Mouse (Mus musculus) kidney, postnatal 0 days (tissue): ENCODE results near the gene Pcnx2. TPM values are rescaled to one million over a fixed set of nuclear protein-coding genes. Genes with fewer than 3 reads are reported as not detected.

Source experiments
- ATAC-seq: fragments of 200-750 bp; cut with Nextera tagmentation; replicated peaks from 2 replicates; pipeline ENCODE4 v1.8.0; 2017; ENCODE audit warnings: low read depth, moderate number of reproducible peaks, moderate TSS enrichment, moderate library complexity; ENCODE audit not compliant: low FRiP score
- DNase-seq: peaks from one replicate; pipeline ENCODE4 v3.0.0-alpha.2; 2016; ENCODE audit warnings: low spot score
- H3K27ac ChIP-seq: fragments of 300-500 bp; sonication (generic); 2 replicates; pipeline ENCODE4 v1.5.1; 2014; ENCODE audit warnings: mild to moderate bottlenecking
- H3K27me3 ChIP-seq: fragments of 300-500 bp; sonication (generic); 2 replicates; pipeline ENCODE4 v1.6.1; 2014; ENCODE audit warnings: low read length, mixed read lengths; ENCODE audit not compliant: insufficient read depth
- H3K36me3 ChIP-seq: fragments of 300-500 bp; sonication (generic); 2 replicates; pipeline ENCODE4 v1.6.1; 2014; ENCODE audit warnings: low read length, mixed read lengths; ENCODE audit not compliant: insufficient read depth
- H3K4me1 ChIP-seq: fragments of 300-500 bp; sonication (generic); replicated peaks from 2 replicates; pipeline ENCODE4 v1.6.1; 2014; ENCODE audit warnings: antibody characterized with exemption, low read length, mixed read lengths; ENCODE audit not compliant: insufficient read depth
- H3K4me2 ChIP-seq: fragments of 300-500 bp; sonication (generic); 2 replicates; pipeline ENCODE4 v1.6.1; 2014; ENCODE audit warnings: mild to moderate bottlenecking, low read length, moderate library complexity, mixed read lengths
- H3K4me3 ChIP-seq: fragments of 300-500 bp; sonication (generic); replicated peaks from 2 replicates; pipeline ENCODE4 v1.5.1; 2014; ENCODE audit warnings: low read depth, low read length
- H3K9ac ChIP-seq: fragments of 300-500 bp; sonication (generic); 2 replicates; pipeline ENCODE4 v1.6.1; 2014; ENCODE audit warnings: low read depth, low read length
- H3K9me3 ChIP-seq: fragments of 300-500 bp; sonication (generic); replicated peaks from 2 replicates; pipeline ENCODE4 v1.6.1; 2016; ENCODE audit warnings: low read length, inconsistent platforms, mixed read lengths
- CTCF ChIP-seq: IDR thresholded peaks from 2 replicates; pipeline ENCODE4 v1.5.1; 2016; ENCODE audit warnings: antibody characterized with exemption, low read depth, mild to moderate bottlenecking, moderate library complexity
- WGBS: fragments of 180-500 bp; shearing (Covaris S2); extraction: QIAGEN DNeasy Blood & Tissue Kit; methylation state at CpG from one replicate; pipeline ENCODE4 v1.1.7; 2014; 5-methylcytosine and 5-hydroxymethylcytosine counted together
- polyA plus RNA-seq: library from polyadenylated mRNA; unstranded; fragments of >200 nt; fragmentation: Nextera tagmentation; extraction: Ambion mirVana; gene quantifications from 2 replicates; pipeline ENCODE4 v1.2.1, GENCODE M21; 2015

Gene Pcnx2
- polyA plus RNA-seq, 1 experiment from 2014 or later: 0.13 TPM

DNA sequence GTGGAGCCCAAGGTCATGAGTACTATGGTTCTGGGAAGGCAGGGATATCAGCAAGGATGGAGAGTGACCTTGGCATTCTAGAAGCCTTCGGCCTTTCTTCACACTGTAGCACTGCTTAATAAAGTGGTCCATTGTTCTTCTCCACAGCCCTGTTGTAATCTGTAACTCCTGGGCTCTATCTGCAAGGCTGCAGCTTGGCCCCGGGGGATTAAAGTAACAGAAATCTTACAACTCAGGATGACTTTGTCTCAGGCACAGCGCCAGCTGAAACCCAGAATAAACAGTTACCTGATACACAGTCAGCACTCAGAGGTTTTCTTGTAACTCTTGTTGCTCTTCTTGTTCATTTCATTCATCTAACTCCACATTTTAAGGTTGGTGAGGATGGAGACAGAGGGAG, 4.4 kb upstream of the Pcnx2 start:
- DNase-seq (no peak), ATAC-seq (no peak)
- no peaks in the 10 kb centered on the region for H3K4me1 ChIP-seq
- H3K36me3 ChIP-seq: no peaks in the 10 kb centered on the region
- H3K4me3 ChIP-seq: no peak overlapping the region
- no peak overlapping the region for H3K27ac ChIP-seq
- no peak overlapping the region for H3K9ac ChIP-seq
- no peak for TF ChIP-seq CTCF
- H3K4me2 ChIP-seq: no peak overlapping the region
- H3K9me3 ChIP-seq: no peaks in the 10 kb centered on the region
- WGBS: 35% methylated on average over 3 of the region's 3 CpGs
- peaks cover 12% of the 10 kb centered on the region for H3K27me3 ChIP-seq

DNA sequence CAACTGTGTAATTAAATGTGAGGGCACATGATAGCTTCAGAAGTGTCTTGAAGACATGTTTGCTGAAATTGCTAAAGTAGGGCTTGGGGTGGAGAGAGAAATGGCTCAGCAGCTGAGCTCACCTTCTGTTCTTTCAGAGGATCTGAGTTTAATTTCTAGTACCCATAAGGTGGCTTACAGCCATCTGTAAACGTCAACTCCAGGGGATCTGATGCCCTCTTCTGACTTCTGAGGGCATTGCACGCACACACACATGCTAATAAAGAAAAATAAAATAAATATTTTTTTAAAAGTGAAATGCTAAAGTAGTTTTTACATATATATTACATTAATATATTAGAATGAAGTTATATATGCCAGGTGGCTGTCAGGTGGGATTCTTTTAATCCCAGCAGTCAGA, 3.0 kb upstream of the Pcnx2 start:
- Histone ChIP-seq H3K4me2 (no peak overlapping the region), H3K27me3 (peaks cover 12% of the 10 kb centered on the region), H3K4me3 (no peak overlapping the region), H3K4me1 (no peaks in the 10 kb centered on the region), H3K9ac (no peak overlapping the region), H3K27ac (no peak overlapping the region), H3K36me3 (no peaks in the 10 kb centered on the region), H3K9me3 (no peaks in the 10 kb centered on the region)
- DNase-seq: no peak
- WGBS: 43% methylated on average over 2 of the region's 2 CpGs
- TF ChIP-seq CTCF: peak; percentile 54
- ATAC-seq: no peak

DNA sequence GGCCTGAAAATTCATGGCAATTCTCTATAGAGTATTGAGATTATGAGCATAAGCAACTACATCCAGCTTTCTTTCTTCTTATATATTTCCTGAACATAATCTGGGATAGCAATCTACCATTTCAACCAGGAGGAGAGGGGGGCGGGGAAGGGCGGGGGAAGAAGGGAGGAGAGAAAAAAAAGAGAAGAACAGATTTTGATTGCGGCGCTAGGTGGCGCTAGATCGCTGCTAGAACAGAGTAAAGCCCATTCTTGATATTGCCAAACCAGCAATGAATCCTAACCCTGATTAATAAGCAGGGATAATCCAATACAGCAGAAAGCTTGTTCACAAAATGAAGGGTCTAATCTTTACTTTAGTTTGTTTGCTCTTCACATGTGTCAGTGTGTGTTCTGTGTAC, 782 bp upstream of the Pcnx2 start:
- no peaks in the 10 kb centered on the region for H3K9me3 ChIP-seq
- ATAC-seq (no peak), DNase-seq (peak; percentile 80)
- TF ChIP-seq CTCF: peak; percentile 81
- H3K4me2 ChIP-seq: no peak overlapping the region
- H3K4me1 ChIP-seq: no peaks in the 10 kb centered on the region
- no peaks in the 10 kb centered on the region for H3K36me3 ChIP-seq
- H3K9ac ChIP-seq: no peak overlapping the region
- WGBS: 0% methylated on average over 5 of the region's 6 CpGs
- H3K4me3 ChIP-seq: no peak overlapping the region
- peaks cover 12% of the 10 kb centered on the region for H3K27me3 ChIP-seq
- no peak overlapping the region for H3K27ac ChIP-seq

DNA sequence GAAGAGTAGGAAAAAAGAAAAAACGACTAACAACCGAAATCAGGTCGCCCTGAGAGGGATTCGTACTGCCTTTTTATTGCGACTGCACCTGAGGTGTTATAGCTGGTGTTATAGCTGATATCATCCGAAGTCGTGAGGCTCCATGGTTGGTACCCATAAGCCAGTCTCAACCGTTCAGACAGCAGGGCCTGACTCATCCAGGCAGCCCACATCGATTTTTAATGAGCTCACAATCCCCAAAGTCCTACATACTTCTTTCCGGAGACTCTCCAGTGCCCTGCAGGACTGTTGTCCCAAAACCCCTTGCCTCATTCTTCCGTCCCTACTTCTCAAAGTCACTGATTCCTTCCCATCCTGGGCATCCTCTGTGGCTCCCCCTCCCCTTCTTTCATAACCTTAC, 729 bp downstream of the Pcnx2 start:
- Histone ChIP-seq H3K4me1 (no peaks in the 10 kb centered on the region), H3K27ac (no peak overlapping the region), H3K27me3 (peaks cover 12% of the 10 kb centered on the region), H3K4me3 (no peak overlapping the region), H3K36me3 (no peaks in the 10 kb centered on the region), H3K9ac (no peak overlapping the region), H3K9me3 (no peaks in the 10 kb centered on the region), H3K4me2 (no peak overlapping the region)
- ATAC-seq (no peak), DNase-seq (no peak)
- 72% methylated on average over 11 of the region's 11 CpGs for WGBS
- TF ChIP-seq CTCF: no peak

DNA sequence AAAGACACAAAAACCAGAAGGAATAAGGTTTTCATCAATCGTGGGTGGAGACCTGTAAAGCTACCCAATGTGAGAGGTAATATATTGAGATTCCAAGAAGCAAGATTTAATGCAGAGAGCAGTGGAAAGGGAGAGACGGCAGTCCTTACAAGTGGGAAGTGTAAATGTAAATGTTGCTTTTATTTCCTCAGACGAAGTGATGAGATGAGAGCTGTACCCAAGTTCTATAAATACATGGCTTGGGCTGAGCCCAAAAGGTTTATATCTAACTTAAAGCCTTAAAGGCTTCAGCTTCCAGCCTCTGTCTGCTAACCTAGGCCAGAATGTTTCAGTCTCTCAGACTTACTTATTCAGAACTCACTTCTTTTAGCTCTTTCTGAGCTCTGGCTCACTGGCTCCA, 8.2 kb downstream of the Pcnx2 start:
- no peaks in the 10 kb centered on the region for H3K36me3 ChIP-seq
- H3K4me1 ChIP-seq: no peaks in the 10 kb centered on the region
- H3K4me3 ChIP-seq: no peak overlapping the region
- no peaks in the 10 kb centered on the region for H3K9me3 ChIP-seq
- H3K4me2 ChIP-seq: no peak overlapping the region
- no peaks in the 10 kb centered on the region for H3K27me3 ChIP-seq
- DNase-seq (no peak), ATAC-seq (no peak)
- H3K9ac ChIP-seq: no peak overlapping the region
- 66% methylated on average over 3 of the region's 3 CpGs for WGBS
- H3K27ac ChIP-seq: no peak overlapping the region
- TF ChIP-seq CTCF: no peak

DNA sequence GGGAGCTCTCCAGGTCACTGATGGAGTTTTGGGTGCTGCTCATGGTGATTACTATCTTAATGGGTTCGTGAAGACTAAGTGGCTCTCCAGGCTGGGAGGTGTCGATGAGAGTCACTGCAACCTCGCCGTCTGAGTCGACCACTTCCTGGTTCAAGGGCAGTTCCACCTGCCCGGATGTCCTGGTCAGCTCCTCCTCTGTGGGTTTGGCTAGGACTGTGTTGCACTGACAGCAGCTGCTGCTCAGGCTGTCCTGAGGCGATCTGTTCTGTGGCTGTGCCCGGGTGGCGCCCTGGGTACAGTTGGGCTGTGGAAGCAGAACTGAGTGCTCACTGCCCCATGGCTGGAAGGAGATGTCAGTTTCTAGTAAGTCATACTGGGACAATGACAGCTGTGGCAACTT, 10.6 kb downstream of the Pcnx2 start:
- no peak for ATAC-seq
- H3K9me3 ChIP-seq: no peaks in the 10 kb centered on the region
- H3K4me3 ChIP-seq: no peak overlapping the region
- no peak overlapping the region for H3K4me2 ChIP-seq
- no peaks in the 10 kb centered on the region for H3K36me3 ChIP-seq
- H3K27ac ChIP-seq: no peak overlapping the region
- no peaks in the 10 kb centered on the region for H3K27me3 ChIP-seq
- 60% methylated on average over 9 of the region's 9 CpGs for WGBS
- TF ChIP-seq CTCF: no peak
- no peak overlapping the region for H3K9ac ChIP-seq
- no peak for DNase-seq
- no peaks in the 10 kb centered on the region for H3K4me1 ChIP-seq

- Histone ChIP-seq H3K36me3 (no peaks in the 10 kb centered on the region), H3K4me2 (no peak overlapping the region), H3K9ac (no peak overlapping the region), H3K4me1 (no peaks in the 10 kb centered on the region), H3K27me3 (no peaks in the 10 kb centered on the region), H3K27ac (no peak overlapping the region), H3K4me3 (no peak overlapping the region), H3K9me3 (no peaks in the 10 kb centered on the region)
- 61% methylated on average over 4 of the region's 4 CpGs for WGBS
- DNase-seq (no peak), ATAC-seq (no peak)
- TF ChIP-seq CTCF: no peak
Measured at GRCm38 (mm10) chr8:125880447-125880846, 17.7 kb downstream of the Pcnx2 start.
